Mouse (Mus musculus): ENCODE data around the gene B230307C23Rik. TPM values are rescaled to one million over a fixed set of nuclear protein-coding genes. Genes with fewer than 3 reads are reported as not detected.
A peak's percentile ranks its signal among the peaks of the same experiment; 100 is the strongest.

Gene B230307C23Rik
- 14.8 and 24.6 TPM in 2 replicates for polyA plus RNA-seq (2014; fragmentation: Nextera tagmentation; extraction: Ambion mirVana)

- H3K27me3 ChIP-seq (ENCODE audit: control insufficient read depth, insufficient read depth, low read length) = no peaks in the 10 kb centered on the region
- no peaks in the 10 kb centered on the region for H3K9me3 ChIP-seq (replicated peaks; ENCODE audit: control insufficient read depth, low read length)
- H3K36me3 ChIP-seq (ENCODE audit: control insufficient read depth, insufficient read depth, low read length) = no peaks in the 10 kb centered on the region
- 2% methylated on average over 22 of the region's 22 CpGs for WGBS (ENCODE audit: insufficient replicate concordance)
- peak within 1 kb of the TSS; percentile 60 for H3K4me3 ChIP-seq (ENCODE audit: low read depth, low read length)
- peak within 1 kb of the TSS; percentile 83 for H3K27ac ChIP-seq (ENCODE audit: low read depth, low read length)
- H3K9ac ChIP-seq (ENCODE audit: low read depth, low read length) = peak within 1 kb of the TSS; percentile 72
- H3K4me2 ChIP-seq = peak within 1 kb of the TSS; percentile 69
- ATAC-seq (replicated peaks; ENCODE audit: insufficient number of reproducible peaks, low FRiP score, low TSS enrichment) = peak; percentile 97
- peaks cover 10% of the 10 kb centered on the region for H3K4me1 ChIP-seq (ENCODE audit: control insufficient read depth, insufficient read depth, low read length)
These were observed at the start of gene B230307C23Rik for GRCm38 (mm10) chr16:97996616-97997382. Gene B230307C23Rik (plus strand): TSS chr16:97997315.

GRCm38 (mm10) chr16:97948836-97949235, 48.3 kb upstream of the B230307C23Rik start:
- Histone ChIP-seq H3K9ac (ENCODE audit: low read depth, low read length) (no peak overlapping the region), H3K4me3 (ENCODE audit: low read depth, low read length) (no peak overlapping the region), H3K27me3 (ENCODE audit: control insufficient read depth, insufficient read depth, low read length) (no peaks in the 10 kb centered on the region), H3K27ac (ENCODE audit: low read depth, low read length) (0 out of 2 replicates have a peak overlapping the region, but pooled peaks have one; percentile 1), H3K9me3 (replicated peaks; ENCODE audit: control insufficient read depth, low read length) (no peaks in the 10 kb centered on the region), H3K36me3 (ENCODE audit: control insufficient read depth, insufficient read depth, low read length) (peaks cover 20% of the 10 kb centered on the region), H3K4me1 (ENCODE audit: control insufficient read depth, insufficient read depth, low read length) (peaks cover 4% of the 10 kb centered on the region; the same call in 1 of the 2 replicates), H3K4me2 (no peak overlapping the region)
- 0 out of 2 replicates have a peak, but pooled peaks have one; percentile 35 for ATAC-seq (replicated peaks; ENCODE audit: insufficient number of reproducible peaks, low FRiP score, low TSS enrichment)
- WGBS (ENCODE audit: insufficient replicate concordance) = 28% methylated on average over 4 of the region's 4 CpGs

GRCm38 (mm10) chr16:97950061-97950460, 47.1 kb upstream of the B230307C23Rik start:
- H3K27ac ChIP-seq (ENCODE audit: low read depth, low read length) = no peak overlapping the region
- WGBS (ENCODE audit: insufficient replicate concordance) = 93% methylated on average over 8 of the region's 8 CpGs
- H3K4me3 ChIP-seq (ENCODE audit: low read depth, low read length) = no peak overlapping the region
- H3K4me2 ChIP-seq = no peak overlapping the region
- no peak overlapping the region for H3K9ac ChIP-seq (ENCODE audit: low read depth, low read length)
- peaks cover 4% of the 10 kb centered on the region; the same call in 1 of the 2 replicates for H3K4me1 ChIP-seq (ENCODE audit: control insufficient read depth, insufficient read depth, low read length)
- H3K27me3 ChIP-seq (ENCODE audit: control insufficient read depth, insufficient read depth, low read length) = 0 out of 2 replicates have a peak, but pooled peaks cover 2% of the 10 kb centered on the region
- peaks cover 20% of the 10 kb centered on the region for H3K36me3 ChIP-seq (ENCODE audit: control insufficient read depth, insufficient read depth, low read length)
- no peak for ATAC-seq (replicated peaks; ENCODE audit: insufficient number of reproducible peaks, low FRiP score, low TSS enrichment)
- no peaks in the 10 kb centered on the region for H3K9me3 ChIP-seq (replicated peaks; ENCODE audit: control insufficient read depth, low read length)

- no peak for ATAC-seq (replicated peaks; ENCODE audit: insufficient number of reproducible peaks, low FRiP score, low TSS enrichment)
- H3K9ac ChIP-seq (ENCODE audit: low read depth, low read length) = no peak overlapping the region
- H3K27me3 ChIP-seq (ENCODE audit: control insufficient read depth, insufficient read depth, low read length) = 0 out of 2 replicates have a peak, but pooled peaks cover 2% of the 10 kb centered on the region
- no peak overlapping the region for H3K4me2 ChIP-seq
- peaks cover 24% of the 10 kb centered on the region for H3K36me3 ChIP-seq (ENCODE audit: control insufficient read depth, insufficient read depth, low read length)
- H3K4me3 ChIP-seq (ENCODE audit: low read depth, low read length) = no peak overlapping the region
- H3K27ac ChIP-seq (ENCODE audit: low read depth, low read length) = no peak overlapping the region
- H3K4me1 ChIP-seq (ENCODE audit: control insufficient read depth, insufficient read depth, low read length) = peaks cover 16% of the 10 kb centered on the region
- no peaks in the 10 kb centered on the region for H3K9me3 ChIP-seq (replicated peaks; ENCODE audit: control insufficient read depth, low read length)
- WGBS (ENCODE audit: insufficient replicate concordance) = 82% methylated on average over 4 of the region's 4 CpGs
These were observed 44.7 kb upstream of the B230307C23Rik start for GRCm38 (mm10) chr16:97952371-97952770.

GRCm38 (mm10) chr16:97952801-97953200, 44.3 kb upstream of the B230307C23Rik start:
- WGBS (ENCODE audit: insufficient replicate concordance) = 65% methylated on average over 9 of the region's 9 CpGs
- Histone ChIP-seq H3K27me3 (ENCODE audit: control insufficient read depth, insufficient read depth, low read length) (0 out of 2 replicates have a peak, but pooled peaks cover 2% of the 10 kb centered on the region), H3K4me2 (no peak overlapping the region), H3K9me3 (replicated peaks; ENCODE audit: control insufficient read depth, low read length) (no peaks in the 10 kb centered on the region), H3K4me1 (ENCODE audit: control insufficient read depth, insufficient read depth, low read length) (peaks cover 16% of the 10 kb centered on the region), H3K36me3 (ENCODE audit: control insufficient read depth, insufficient read depth, low read length) (peaks cover 24% of the 10 kb centered on the region), H3K9ac (ENCODE audit: low read depth, low read length) (no peak overlapping the region), H3K27ac (ENCODE audit: low read depth, low read length) (no peak overlapping the region), H3K4me3 (ENCODE audit: low read depth, low read length) (no peak overlapping the region)
- no peak for ATAC-seq (replicated peaks; ENCODE audit: insufficient number of reproducible peaks, low FRiP score, low TSS enrichment)

- 0 out of 2 replicates have a peak, but pooled peaks cover 2% of the 10 kb centered on the region for H3K27me3 ChIP-seq (ENCODE audit: control insufficient read depth, insufficient read depth, low read length)
- 74% methylated on average over 2 of the region's 2 CpGs for WGBS (ENCODE audit: insufficient replicate concordance)
- no peak for ATAC-seq (replicated peaks; ENCODE audit: insufficient number of reproducible peaks, low FRiP score, low TSS enrichment)
- H3K9me3 ChIP-seq (replicated peaks; ENCODE audit: control insufficient read depth, low read length) = no peaks in the 10 kb centered on the region
- H3K4me3 ChIP-seq (ENCODE audit: low read depth, low read length) = no peak overlapping the region
- no peak overlapping the region for H3K27ac ChIP-seq (ENCODE audit: low read depth, low read length)
- H3K9ac ChIP-seq (ENCODE audit: low read depth, low read length) = no peak overlapping the region
- peaks cover 17% of the 10 kb centered on the region for H3K4me1 ChIP-seq (ENCODE audit: control insufficient read depth, insufficient read depth, low read length)
- H3K4me2 ChIP-seq = no peak overlapping the region
- peaks cover 24% of the 10 kb centered on the region for H3K36me3 ChIP-seq (ENCODE audit: control insufficient read depth, insufficient read depth, low read length)
These were observed 43.8 kb upstream of the B230307C23Rik start for GRCm38 (mm10) chr16:97953300-97953699.

- WGBS (ENCODE audit: insufficient replicate concordance) = 71% methylated on average over 2 of the region's 2 CpGs
These were observed 41.1 kb upstream of the B230307C23Rik start for GRCm38 (mm10) chr16:97956011-97956410.

GRCm38 (mm10) chr16:97957626-97958025, 39.5 kb upstream of the B230307C23Rik start:
- ATAC-seq (replicated peaks; ENCODE audit: insufficient number of reproducible peaks, low FRiP score, low TSS enrichment) = peak; percentile 39; the same call in 1 of the 2 replicates
- H3K27me3 ChIP-seq (ENCODE audit: control insufficient read depth, insufficient read depth, low read length) = 0 out of 2 replicates have a peak, but pooled peaks cover 2% of the 10 kb centered on the region
- no peak overlapping the region for H3K4me3 ChIP-seq (ENCODE audit: low read depth, low read length)
- H3K9me3 ChIP-seq (replicated peaks; ENCODE audit: control insufficient read depth, low read length) = no peaks in the 10 kb centered on the region
- peak overlapping the region; percentile 38; the same call in 1 of the 2 replicates for H3K4me2 ChIP-seq
- 0 out of 2 replicates have a peak, but pooled peaks cover 4% of the 10 kb centered on the region for H3K36me3 ChIP-seq (ENCODE audit: control insufficient read depth, insufficient read depth, low read length)
- H3K4me1 ChIP-seq (ENCODE audit: control insufficient read depth, insufficient read depth, low read length) = peaks cover 28% of the 10 kb centered on the region
- no peak overlapping the region for H3K9ac ChIP-seq (ENCODE audit: low read depth, low read length)
- peak overlapping the region; percentile 71; the same call in 1 of the 2 replicates for H3K27ac ChIP-seq (ENCODE audit: low read depth, low read length)

More at GRCm38 (mm10) chr16:97956011-97956410, 41.1 kb upstream of the B230307C23Rik start:
- H3K4me3 ChIP-seq (ENCODE audit: low read depth, low read length) = no peak overlapping the region
- peaks cover 13% of the 10 kb centered on the region for H3K36me3 ChIP-seq (ENCODE audit: control insufficient read depth, insufficient read depth, low read length)
- no peak overlapping the region for H3K27ac ChIP-seq (ENCODE audit: low read depth, low read length)
- H3K9me3 ChIP-seq (replicated peaks; ENCODE audit: control insufficient read depth, low read length) = no peaks in the 10 kb centered on the region
- no peak overlapping the region for H3K9ac ChIP-seq (ENCODE audit: low read depth, low read length)
- no peak overlapping the region for H3K4me2 ChIP-seq
- 0 out of 2 replicates have a peak, but pooled peaks cover 2% of the 10 kb centered on the region for H3K27me3 ChIP-seq (ENCODE audit: control insufficient read depth, insufficient read depth, low read length)
- ATAC-seq (replicated peaks; ENCODE audit: insufficient number of reproducible peaks, low FRiP score, low TSS enrichment) = no peak
- H3K4me1 ChIP-seq (ENCODE audit: control insufficient read depth, insufficient read depth, low read length) = peaks cover 24% of the 10 kb centered on the region
